Mouse (Mus musculus): Measurements from ENCODE around the gene Ric3. TPM values are rescaled to one million over a fixed set of nuclear protein-coding genes. Genes with fewer than 3 reads are reported as not detected.

Ric3 gene
- polyA plus RNA-seq, 1 experiment from 2014 or later, result 2.6 TPM

Other genes with a start within 250 kb of the Ric3 start
- gene Olfr516, start 232.8 kb downstream of the Ric3 start, polyA plus RNA-seq (2014; fragmentation: Nextera tagmentation; extraction: Ambion mirVana), result 0.15 TPM in 1 of 2 replicates, not detected in the other
- not detected in 2 replicates for gene Olfr517, start 211.0 kb downstream of the Ric3 start, polyA plus RNA-seq (2014; fragmentation: Nextera tagmentation; extraction: Ambion mirVana)
- gene Olfr518, start 198.3 kb downstream of the Ric3 start, polyA plus RNA-seq (2014; fragmentation: Nextera tagmentation; extraction: Ambion mirVana), result 0.07 TPM in 1 of 2 replicates, not detected in the other
- not detected in 2 replicates for gene Olfr519, start 188.9 kb downstream of the Ric3 start, polyA plus RNA-seq (2014; fragmentation: Nextera tagmentation; extraction: Ambion mirVana)
- gene Nlrp10, start 153.2 kb downstream of the Ric3 start, polyA plus RNA-seq (2014; fragmentation: Nextera tagmentation; extraction: Ambion mirVana), result 0.08 and 0.13 TPM in 2 replicates
- 107 and 110 TPM in 2 replicates for gene Eif3f, start 148.9 kb downstream of the Ric3 start, polyA plus RNA-seq (2014; fragmentation: Nextera tagmentation; extraction: Ambion mirVana)
- gene Tub, start 133.0 kb downstream of the Ric3 start, polyA plus RNA-seq (2014; fragmentation: Nextera tagmentation; extraction: Ambion mirVana), result 5.6 and 6.8 TPM in 2 replicates
- gene Lmo1, start 91.9 kb upstream of the Ric3 start, polyA plus RNA-seq (2014; fragmentation: Nextera tagmentation; extraction: Ambion mirVana), result 37.3 and 45.8 TPM in 2 replicates